Mouse (Mus musculus) CD4-positive, CD25-positive, alpha-beta regulatory T cell, adult 4 months (primary cell): ENCODE measurements around the gene Pon1. TPM values are rescaled to one million over a fixed set of nuclear protein-coding genes. Genes with fewer than 3 reads are reported as not detected.

ENCODE experiments used
- ATAC-seq: one replicate; pipeline ENCODE4 v1.8.0; 2017
- polyA plus RNA-seq, 2 experiments: library from polyadenylated mRNA; unstranded; fragments of 100-300 nt; shearing (Covaris generic); gene quantifications; one replicate each; pipeline ENCODE4 v1.2.1; 2017

The Pon1 gene
- polyA plus RNA-seq, 2 experiments from 2014 or later: not detected

- ATAC-seq: no peak
Measured at GRCm38 (mm10) chr6:5134986-5135385, 58.8 kb downstream of the Pon1 start.

DNA sequence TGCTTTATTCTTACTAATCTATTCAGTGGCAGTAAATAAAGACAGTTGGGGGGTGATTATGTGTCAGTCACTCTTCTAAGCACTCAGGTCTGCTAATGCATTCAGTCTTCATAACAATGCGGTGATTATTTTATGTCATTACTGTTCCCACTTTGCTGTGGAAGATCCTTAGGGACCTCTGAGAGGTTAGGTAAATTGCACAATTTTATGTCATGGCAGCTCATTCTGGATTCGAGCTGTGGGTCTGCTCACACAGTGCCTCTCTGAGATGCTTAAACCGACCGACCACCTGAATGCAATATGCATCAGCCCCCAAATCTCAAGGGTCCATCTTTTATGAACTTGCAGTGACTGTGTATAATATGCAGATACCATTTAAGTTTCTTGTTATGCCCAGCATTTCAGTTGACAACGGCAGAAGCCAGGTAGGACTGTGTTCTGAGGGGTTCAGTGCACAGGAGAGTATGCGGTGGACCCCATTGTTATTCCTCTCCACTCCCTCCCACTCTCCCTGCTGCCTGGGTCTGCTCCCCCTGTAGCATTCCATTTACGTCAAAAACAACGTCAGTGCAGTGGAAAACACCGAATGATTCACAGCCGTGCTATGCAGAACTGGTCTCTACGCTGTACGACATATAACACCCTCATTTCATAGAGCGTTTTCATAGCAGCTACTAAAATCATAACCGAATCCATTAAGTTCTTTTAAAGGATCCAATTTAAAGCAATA, 64.2 kb downstream of the Pon1 start:
- ATAC-seq: no peak

DNA sequence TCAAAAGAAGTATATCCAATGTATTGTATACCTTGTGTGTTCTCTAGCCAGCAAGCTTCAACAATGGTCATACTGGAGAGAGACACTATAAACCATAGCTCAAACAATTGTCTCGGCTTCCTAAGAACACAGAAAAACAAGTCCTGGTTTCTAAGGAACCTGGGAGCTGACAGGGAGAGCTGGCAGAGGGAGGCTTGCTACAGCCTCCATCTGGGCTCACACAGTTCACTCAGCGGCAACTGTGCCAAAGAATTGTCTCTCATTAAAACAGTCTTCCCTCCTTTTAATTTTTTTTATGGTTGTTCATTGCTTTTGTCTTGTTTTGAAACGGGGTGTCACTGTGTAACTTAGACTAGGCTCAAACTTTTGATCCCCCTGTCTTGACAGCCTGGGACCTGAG, 73.5 kb downstream of the Pon1 start:
- no peak for ATAC-seq

- no peak for ATAC-seq
Measured at GRCm38 (mm10) chr6:5119181-5119910, 74.4 kb downstream of the Pon1 start.

Other genes starting within 250 kb of the Pon1 start
- gene Pon3, start 62.3 kb upstream of the Pon1 start, polyA plus RNA-seq: 10 to 100 TPM; 21.5 to 23.3 TPM
- gene Pon2, start 104.5 kb upstream of the Pon1 start, polyA plus RNA-seq: 10 to 100 TPM; 48.6 to 50.8 TPM
- under 1 TPM in 1 of 2 experiments, not detected in 1; 0.40 TPM for gene Asb4, start 189.4 kb upstream of the Pon1 start, polyA plus RNA-seq